Mouse (Mus musculus) adrenal gland (tissue): Measurements from ENCODE around the gene Spag9.

Source experiments
- intact Hi-C: fragments of 180-260 bp; cut with DNase I; formaldehyde crosslinking; loops from one replicate; pipeline ENCODE4 v1.15.1; 2025

Spag9 gene

GRCm38 (mm10) chr11:94045016-94045415, 49.1 kb downstream of the Spag9 start:
- intact Hi-C loops = no loop called here

- intact Hi-C loops = no loop called here
These were observed 51.4 kb downstream of the Spag9 start for GRCm38 (mm10) chr11:94047288-94047687.

GRCm38 (mm10) chr11:94054176-94054575, 58.3 kb downstream of the Spag9 start:
- intact Hi-C loops = no loop called here

GRCm38 (mm10) chr11:94054901-94055300, 59.0 kb downstream of the Spag9 start:
- intact Hi-C loops = no loop called here

GRCm38 (mm10) chr11:94063941-94064340, 68.0 kb downstream of the Spag9 start:
- intact Hi-C loops = no loop called here

- intact Hi-C loops = no loop called here
These were observed 74.6 kb downstream of the Spag9 start for GRCm38 (mm10) chr11:94070455-94070854.

GRCm38 (mm10) chr11:94073283-94073682, 77.4 kb downstream of the Spag9 start:
- intact Hi-C loops = no loop called here

- intact Hi-C loops = loop anchor here (5.0 kb wide), 1 partner anchor 50 kb away; no protein-coding TSS in a partner anchor
These were observed 91.1 kb downstream of the Spag9 start for GRCm38 (mm10) chr11:94086966-94087365.

- intact Hi-C loops = no loop called here
These were observed 94.6 kb downstream of the Spag9 start for GRCm38 (mm10) chr11:94090496-94090895.

- intact Hi-C loops = no loop called here
These were observed 101.6 kb downstream of the Spag9 start for GRCm38 (mm10) chr11:94097489-94097888.

- intact Hi-C loops = no loop called here
These were observed 102.9 kb downstream of the Spag9 start for GRCm38 (mm10) chr11:94098840-94099239.

- intact Hi-C loops = no loop called here
These were observed 117.9 kb downstream of the Spag9 start for GRCm38 (mm10) chr11:94113795-94114194.

- intact Hi-C loops = no loop called here
These were observed 119.5 kb downstream of the Spag9 start for GRCm38 (mm10) chr11:94115408-94115807.

- intact Hi-C loops = no loop called here
These were observed 120.8 kb downstream of the Spag9 start for GRCm38 (mm10) chr11:94116655-94117054.

GRCm38 (mm10) chr11:94117836-94118235, 121.9 kb downstream of the Spag9 start:
- intact Hi-C loops = no loop called here

- intact Hi-C loops = no loop called here
These were observed 122.7 kb downstream of the Spag9 start for GRCm38 (mm10) chr11:94118612-94119011.

- intact Hi-C loops = loop anchor here (10.0 kb wide), 1 partner anchor 284 kb away; no protein-coding TSS in a partner anchor
These were observed 124.8 kb downstream of the Spag9 start for GRCm38 (mm10) chr11:94120690-94121089.

GRCm38 (mm10) chr11:94121501-94121900, 125.6 kb downstream of the Spag9 start:
- intact Hi-C loops = loop anchor here (10.0 kb wide), 1 partner anchor 283 kb away; no protein-coding TSS in a partner anchor

- intact Hi-C loops = loop anchor here (10.0 kb wide), 1 partner anchor 282 kb away; no protein-coding TSS in a partner anchor
These were observed 126.6 kb downstream of the Spag9 start for GRCm38 (mm10) chr11:94122341-94123030.

- intact Hi-C loops = loop anchor here (5.0 to 10.0 kb wide), 3 partner anchors 151 to 361 kb away; partner anchors contain the start of gene Spata20
These were observed 130.8 kb downstream of the Spag9 start for GRCm38 (mm10) chr11:94126701-94127100.

- intact Hi-C loops = loop anchor here (5.0 to 10.0 kb wide), 3 partner anchors 149 to 359 kb away; partner anchors contain the start of gene Spata20
These were observed 132.1 kb downstream of the Spag9 start for GRCm38 (mm10) chr11:94127966-94128365.

- intact Hi-C loops = loop anchor here (5.0 to 10.0 kb wide), 3 partner anchors 149 to 359 kb away; partner anchors contain the start of gene Spata20
These were observed 132.6 kb downstream of the Spag9 start for GRCm38 (mm10) chr11:94128506-94128905.
